Mouse (Mus musculus): ENCODE data around the gene Serpina3n. TPM values are rescaled to one million over a fixed set of nuclear protein-coding genes. Genes with fewer than 3 reads are reported as not detected.

The Serpina3n gene
- 34.0 TPM for polyA plus RNA-seq (2015; fragmentation: Illumina TruSeq; extraction: RNeasy Lipid Tissue Mini Kit (QIAGEN cat#74804); ENCODE audit: insufficient read depth, low replicate concordance)

DNA sequence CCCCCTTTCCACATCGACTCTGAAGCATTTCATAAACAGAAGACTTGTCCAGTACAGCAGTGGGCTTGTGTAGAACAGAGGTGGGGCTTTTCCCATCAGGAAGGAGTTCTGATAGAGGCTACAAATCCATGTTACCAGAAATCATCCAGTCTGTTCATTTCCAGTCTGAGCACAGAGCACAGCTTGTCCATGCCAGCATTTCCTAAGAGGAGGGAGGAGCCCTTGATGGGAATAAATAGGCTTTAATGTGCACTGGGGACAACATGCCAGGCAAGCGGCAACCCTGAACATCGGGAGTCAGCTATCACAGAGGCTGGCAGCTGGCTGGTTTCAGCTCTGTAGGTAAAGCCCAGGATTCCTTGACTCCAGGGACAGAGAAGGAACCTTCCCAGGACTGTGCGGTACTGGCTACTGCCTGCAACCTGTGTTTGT lies at the start of gene Serpina3n:
Gene Serpina3n, plus strand, starts transcription at position 276 of the 432 bp plus-strand sequence.

Other genes starting within 250 kb of the Serpina3n start
- 16.8 TPM for gene Serpina3f, start 192.2 kb upstream of the Serpina3n start, polyA plus RNA-seq (2015; fragmentation: Illumina TruSeq; extraction: RNeasy Lipid Tissue Mini Kit (QIAGEN cat#74804); ENCODE audit: insufficient read depth, low replicate concordance)
- 257 TPM for gene Serpina3g, start 170.5 kb upstream of the Serpina3n start, polyA plus RNA-seq (2015; fragmentation: Illumina TruSeq; extraction: RNeasy Lipid Tissue Mini Kit (QIAGEN cat#74804); ENCODE audit: insufficient read depth, low replicate concordance)
- gene Serpina3i, start 143.6 kb upstream of the Serpina3n start, polyA plus RNA-seq (2015; fragmentation: Illumina TruSeq; extraction: RNeasy Lipid Tissue Mini Kit (QIAGEN cat#74804); ENCODE audit: insufficient read depth, low replicate concordance), result 2.7 TPM
- gene Serpina3j, start 92.2 kb upstream of the Serpina3n start, polyA plus RNA-seq (2015; fragmentation: Illumina TruSeq; extraction: RNeasy Lipid Tissue Mini Kit (QIAGEN cat#74804); ENCODE audit: insufficient read depth, low replicate concordance), result not detected
- gene Serpina3k, start 68.2 kb upstream of the Serpina3n start, polyA plus RNA-seq (2015; fragmentation: Illumina TruSeq; extraction: RNeasy Lipid Tissue Mini Kit (QIAGEN cat#74804); ENCODE audit: insufficient read depth, low replicate concordance), result not detected
- gene Serpina3m, start 68.2 kb upstream of the Serpina3n start, polyA plus RNA-seq (2015; fragmentation: Illumina TruSeq; extraction: RNeasy Lipid Tissue Mini Kit (QIAGEN cat#74804); ENCODE audit: insufficient read depth, low replicate concordance), result 0.28 TPM
- gene Gsc, start 66.6 kb downstream of the Serpina3n start, polyA plus RNA-seq (2015; fragmentation: Illumina TruSeq; extraction: RNeasy Lipid Tissue Mini Kit (QIAGEN cat#74804); ENCODE audit: insufficient read depth, low replicate concordance), result not detected

All from spleen, adult 10 weeks (tissue).